Comparison of ENCODE assay signal across 24 mouse cellular contexts in the genomic region with DNA sequence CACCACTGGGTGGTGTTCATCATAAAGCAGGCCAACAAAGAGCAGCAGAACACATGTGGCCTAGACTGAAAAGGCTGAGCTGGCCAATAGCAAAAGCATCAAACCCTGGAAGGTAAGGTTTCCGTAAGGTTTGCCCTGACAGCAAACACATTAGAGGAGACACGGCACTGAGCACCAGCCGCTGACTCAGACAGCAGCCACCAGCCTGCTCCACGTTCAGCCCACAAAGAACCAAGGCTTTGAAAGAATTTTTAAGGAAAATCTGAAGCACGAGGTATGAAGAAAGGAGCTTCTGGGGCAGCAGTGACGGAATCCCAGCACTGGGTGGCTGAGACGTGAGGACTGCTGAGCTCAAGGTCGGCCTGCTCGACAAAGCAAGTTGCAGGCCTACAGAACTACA.
"Had no signal": no experiment of that assay in that cellular context is flagged by ENCODE, and none has a peak within 500 bp of the region (broad histone marks: within the 10 kb centered on the region; RNA-seq: fewer than 3 reads in every experiment).

No protein-coding gene starts in this region.

- DNase-seq: kidney, adult 2 months; kidney, postnatal 10 days; kidney, postnatal 36 days; layer of hippocampus, adult 9-11 months; left cerebral cortex, postnatal 4 days; liver, postnatal 0 days; lung, embryonic 14.5 days; lung, postnatal 36 days; retina, postnatal 1 day; right cerebral cortex, postnatal 14 days; right cerebral cortex, postnatal 4 days; thymus, adult 2 months; thymus, postnatal 14 days; thymus, postnatal 4 days had no signal

- ATAC-seq: intestine, postnatal 0 days; liver, postnatal 0 days; midbrain, embryonic 15.5 days had no signal

- H3K4me3 ChIP-seq: kidney, embryonic 15.5 days; limb, embryonic 12.5 days; limb, embryonic 15.5 days; megakaryocyte, embryonic 14.5 days; midbrain, embryonic 15.5 days; myocyte; neural tube, embryonic 13.5 days had no signal

- H3K27ac ChIP-seq: kidney, embryonic 15.5 days; limb, embryonic 12.5 days; limb, embryonic 15.5 days; liver, embryonic 14.5 days; midbrain, embryonic 15.5 days; neural tube, embryonic 13.5 days; stomach, postnatal 0 days had no signal
